Mouse (Mus musculus) T-helper 2 cell (primary cell): ENCODE results near the gene Casp2.

Experiments used
- in situ Hi-C: fragments of 300-600 bp; cut with MboI, MseI; formaldehyde crosslinking; loops from one replicate; pipeline ENCODE4 v1.15.1; 2025; ENCODE audit warnings: high pct_unique_total_duplicates

Gene Casp2

DNA sequence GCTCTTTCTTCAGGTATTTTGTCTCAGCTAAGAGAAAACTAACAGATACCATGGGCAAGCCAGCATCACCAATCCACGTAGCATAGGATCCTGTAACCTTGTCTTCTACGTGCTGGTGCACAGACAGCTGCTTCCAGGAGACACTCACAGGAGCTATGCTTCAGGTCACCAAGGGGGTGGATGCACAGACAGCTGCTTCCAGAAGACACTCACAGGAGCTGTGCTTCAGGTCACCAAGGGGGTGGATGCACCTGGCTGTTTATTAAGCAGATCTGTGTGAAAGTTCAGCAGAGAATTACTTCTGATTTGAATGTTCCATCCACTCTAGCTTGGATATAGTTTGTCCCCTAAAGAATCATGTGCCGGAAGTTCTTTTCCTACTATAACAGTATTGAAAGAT is 66.2 kb downstream of the Casp2 start:
- in situ Hi-C loops: no loop called here
